Mouse (Mus musculus) CH12F3 (cell line): ENCODE results near the gene Nrxn3.

Experiments
- in situ Hi-C: fragments of 300-500 bp; cut with MboI; formaldehyde crosslinking; loops from 2 replicates; pipeline ENCODE4 v1.14.3; 2020; ENCODE audit warnings: low sequenced_read_pairs

Gene Nrxn3

GRCm38 (mm10) chr12:88916752-88917151 lies 194.1 kb downstream of the Nrxn3 start:
- in situ Hi-C loops: no loop called here

GRCm38 (mm10) chr12:88924896-88925295 lies 202.2 kb downstream of the Nrxn3 start:
- in situ Hi-C loops: no loop called here

- in situ Hi-C loops: no loop called here
Observed at GRCm38 (mm10) chr12:88926306-88926705, 203.6 kb downstream of the Nrxn3 start.

- in situ Hi-C loops: no loop called here
Observed at GRCm38 (mm10) chr12:88931713-88932112, 209.0 kb downstream of the Nrxn3 start.

- in situ Hi-C loops: no loop called here
Observed at GRCm38 (mm10) chr12:88939679-88940078, 217.0 kb downstream of the Nrxn3 start.

- in situ Hi-C loops: no loop called here
Observed at GRCm38 (mm10) chr12:88944967-88945366, 222.3 kb downstream of the Nrxn3 start.

- in situ Hi-C loops: no loop called here
Observed at GRCm38 (mm10) chr12:88949870-88950269, 227.2 kb downstream of the Nrxn3 start.

GRCm38 (mm10) chr12:88952937-88953600 lies 230.4 kb downstream of the Nrxn3 start:
- in situ Hi-C loops: no loop called here

- in situ Hi-C loops: no loop called here
Observed at GRCm38 (mm10) chr12:88953801-88954200, 231.1 kb downstream of the Nrxn3 start.

GRCm38 (mm10) chr12:88957431-88957830 lies 234.8 kb downstream of the Nrxn3 start:
- in situ Hi-C loops: no loop called here

- in situ Hi-C loops: no loop called here
Observed at GRCm38 (mm10) chr12:88960817-88961216, 238.1 kb downstream of the Nrxn3 start.

- in situ Hi-C loops: no loop called here
Observed at GRCm38 (mm10) chr12:88966329-88966728, 243.7 kb downstream of the Nrxn3 start.

- in situ Hi-C loops: loop anchor here (25.0 kb wide), 1 partner anchor 136 kb away; no protein-coding TSS in a partner anchor
Observed at GRCm38 (mm10) chr12:88976621-88977020, 253.9 kb downstream of the Nrxn3 start.

- in situ Hi-C loops: loop anchor here (25.0 kb wide), 1 partner anchor 128 kb away; no protein-coding TSS in a partner anchor
Observed at GRCm38 (mm10) chr12:88983688-88984330, 261.1 kb downstream of the Nrxn3 start.

- in situ Hi-C loops: loop anchor here (25.0 kb wide), 1 partner anchor 128 kb away; no protein-coding TSS in a partner anchor
Observed at GRCm38 (mm10) chr12:88984375-88984774, 261.7 kb downstream of the Nrxn3 start.

- in situ Hi-C loops: loop anchor here (25.0 kb wide), 1 partner anchor 127 kb away; no protein-coding TSS in a partner anchor
Observed at GRCm38 (mm10) chr12:88984804-88985203, 262.1 kb downstream of the Nrxn3 start.

- in situ Hi-C loops: loop anchor here (25.0 kb wide), 1 partner anchor 125 kb away; no protein-coding TSS in a partner anchor
Observed at GRCm38 (mm10) chr12:88987046-88987445, 264.4 kb downstream of the Nrxn3 start.

GRCm38 (mm10) chr12:88990753-88991152 lies 268.1 kb downstream of the Nrxn3 start:
- in situ Hi-C loops: loop anchor here (25.0 kb wide), 1 partner anchor 122 kb away; no protein-coding TSS in a partner anchor

GRCm38 (mm10) chr12:88992141-88992540 lies 269.5 kb downstream of the Nrxn3 start:
- in situ Hi-C loops: loop anchor here (25.0 kb wide), 1 partner anchor 120 kb away; no protein-coding TSS in a partner anchor

GRCm38 (mm10) chr12:88993788-88994187 lies 271.1 kb downstream of the Nrxn3 start:
- in situ Hi-C loops: loop anchor here (25.0 kb wide), 1 partner anchor 119 kb away; no protein-coding TSS in a partner anchor

GRCm38 (mm10) chr12:89016436-89016835 lies 293.8 kb downstream of the Nrxn3 start:
- in situ Hi-C loops: no loop called here

- in situ Hi-C loops: no loop called here
Observed at GRCm38 (mm10) chr12:89025180-89025579, 302.5 kb downstream of the Nrxn3 start.
